Mouse (Mus musculus) hindbrain, embryonic 12.5 days (tissue): Measurements from ENCODE around the gene Nemp1. TPM values are rescaled to one million over a fixed set of nuclear protein-coding genes. Genes with fewer than 3 reads are reported as not detected.
A peak's percentile ranks its signal among the peaks of the same experiment; 100 is the strongest.

ENCODE experiments used
- ATAC-seq: fragments of 200-750 bp; cut with Nextera tagmentation; 2 replicates; pipeline ENCODE4 v1.8.0; 2017; ENCODE audit warnings: moderate TSS enrichment; ENCODE audit not compliant: low FRiP score
- H3K27ac ChIP-seq: fragments of 300-500 bp; sonication (generic); 2 replicates; pipeline ENCODE4 v1.5.1; 2016; ENCODE audit warnings: mild to moderate bottlenecking
- H3K27me3 ChIP-seq: fragments of 300-500 bp; sonication (generic); 2 replicates; pipeline ENCODE4 v1.6.1; 2016; ENCODE audit warnings: mild to moderate bottlenecking
- H3K36me3 ChIP-seq: fragments of 300-500 bp; sonication (generic); 2 replicates; pipeline ENCODE4 v1.6.1; 2016; ENCODE audit warnings: mild to moderate bottlenecking
- H3K4me1 ChIP-seq: fragments of 300-500 bp; sonication (generic); 2 replicates; pipeline ENCODE4 v1.6.1; 2016
- H3K4me2 ChIP-seq: fragments of 300-500 bp; sonication (generic); replicated peaks from 2 replicates; pipeline ENCODE4 v1.6.1; 2016; ENCODE audit warnings: mild to moderate bottlenecking
- H3K4me3 ChIP-seq: fragments of 300-500 bp; sonication (generic); 2 replicates; pipeline ENCODE4 v1.5.1; 2016; ENCODE audit warnings: mild to moderate bottlenecking
- H3K9ac ChIP-seq: fragments of 300-500 bp; sonication (generic); 2 replicates; pipeline ENCODE4 v1.6.1; 2016; ENCODE audit warnings: mild to moderate bottlenecking, moderate library complexity
- H3K9me3 ChIP-seq: fragments of 300-500 bp; sonication (generic); replicated peaks from 2 replicates; pipeline ENCODE4 v1.6.1; 2016; ENCODE audit warnings: mild to moderate bottlenecking
- WGBS: fragments of 180-500 bp; shearing (Covaris S2); methylation state at CpG from one replicate; pipeline ENCODE4 v1.1.7; 2016; 5-methylcytosine and 5-hydroxymethylcytosine counted together
- polyA plus RNA-seq: library from polyadenylated mRNA; unstranded; fragments of >200 nt; fragmentation: Nextera tagmentation; extraction: Ambion mirVana; gene quantifications from 2 replicates; pipeline ENCODE4 v1.2.1, GENCODE M21; 2016

Nemp1 gene
- polyA plus RNA-seq, 1 experiment from 2014 or later, result 8.9 TPM

DNA sequence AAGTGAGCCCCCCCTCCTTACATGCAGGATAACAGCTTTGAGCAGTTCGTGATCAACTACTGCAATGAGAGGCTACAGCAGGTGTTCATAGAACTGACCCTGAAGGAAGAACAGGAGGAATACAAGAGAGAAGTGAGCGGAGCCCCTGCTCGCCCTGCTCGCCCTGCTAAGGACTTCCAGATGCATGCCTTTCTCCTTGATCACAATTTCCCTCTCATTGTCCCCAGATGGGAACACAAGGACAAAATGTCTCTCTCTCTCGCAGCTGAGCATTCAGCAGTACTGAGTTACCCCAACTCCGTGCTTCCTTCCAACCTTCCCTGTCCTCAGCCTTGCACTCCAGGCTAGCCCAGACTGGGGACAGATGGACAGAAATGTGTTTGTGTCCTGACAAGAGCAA, 46.0 kb downstream of the Nemp1 start:
- Histone ChIP-seq H3K9ac (no peak overlapping the region), H3K9me3 (no peaks in the 10 kb centered on the region), H3K4me3 (no peak overlapping the region), H3K4me2 (no peak overlapping the region), H3K36me3 (no peaks in the 10 kb centered on the region), H3K27me3 (no peaks in the 10 kb centered on the region), H3K4me1 (no peaks in the 10 kb centered on the region), H3K27ac (no peak overlapping the region)
- ATAC-seq, result no peak
- WGBS, result 65% methylated on average over 6 of the region's 6 CpGs

DNA sequence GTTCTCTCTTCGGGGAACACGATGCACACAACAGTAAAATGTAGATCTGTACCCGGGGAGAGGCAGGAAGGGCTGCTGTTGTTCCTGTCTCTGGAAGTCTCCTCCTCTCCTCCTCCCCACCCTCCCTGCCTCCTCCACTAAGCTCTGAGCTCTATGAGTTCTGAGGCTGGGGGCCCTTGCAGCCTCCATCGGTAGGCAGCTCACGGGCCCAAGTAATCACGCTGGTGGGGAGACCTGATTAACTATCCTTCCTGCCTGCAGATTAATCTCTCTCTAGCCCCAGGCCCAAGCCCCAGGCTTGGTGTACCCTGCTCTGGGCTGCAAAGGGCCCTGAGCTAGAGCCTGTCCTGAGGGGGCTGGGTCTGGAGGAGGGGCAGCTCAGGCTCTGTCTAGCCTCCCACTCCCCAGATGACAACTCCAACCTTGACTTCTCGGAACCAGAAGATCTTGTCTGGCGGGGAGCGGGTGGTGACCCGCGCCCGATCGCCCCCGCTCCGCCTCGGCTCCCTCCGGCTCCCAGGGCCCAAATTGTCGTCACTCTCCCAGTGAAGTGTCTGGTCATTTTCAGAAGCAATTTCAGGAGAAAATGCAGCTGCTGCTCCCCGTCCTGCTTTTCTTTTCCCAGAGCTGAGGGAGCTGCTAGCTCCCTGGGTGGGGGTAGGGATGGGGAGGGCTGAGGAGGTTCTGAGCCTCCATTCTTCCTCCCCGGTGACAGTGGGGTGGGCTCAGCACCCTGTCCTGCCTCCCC, 55.1 kb downstream of the Nemp1 start:
- peak; percentile 69 for ATAC-seq
- WGBS, result 15% methylated on average over 20 of the region's 20 CpGs

DNA sequence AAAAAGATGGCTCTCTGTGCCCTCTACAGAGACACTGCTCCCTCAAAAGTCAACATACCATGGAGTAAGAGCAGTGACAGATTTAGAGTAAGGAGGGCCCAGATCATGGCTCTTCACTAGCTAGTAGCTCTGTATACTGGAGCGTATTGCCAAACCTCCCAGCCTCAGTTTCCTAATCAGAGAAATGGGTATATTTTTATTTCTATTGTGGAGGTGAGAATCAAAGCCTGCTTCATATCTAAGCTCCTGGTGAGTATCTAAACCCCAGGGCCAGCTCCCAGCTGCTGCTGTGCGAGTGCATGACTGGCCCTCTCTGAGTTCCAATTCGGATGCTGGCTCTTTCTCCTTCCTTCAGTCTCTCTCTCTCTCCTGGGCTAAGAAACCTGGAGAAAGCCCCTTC, 57.5 kb downstream of the Nemp1 start, which contains the start of gene Tac2:
Gene Tac2 (plus strand): TSS at position 301 of the 400 bp plus-strand sequence.
- no peak within 1 kb of the TSS for H3K4me2 ChIP-seq
- peaks cover 29% of the 10 kb centered on the region for H3K27me3 ChIP-seq
- H3K4me1 ChIP-seq, result peaks cover 18% of the 10 kb centered on the region
- H3K27ac ChIP-seq, result no peak within 1 kb of the TSS
- no peaks in the 10 kb centered on the region for H3K36me3 ChIP-seq
- 89% methylated on average over 3 of the region's 3 CpGs for WGBS
- H3K4me3 ChIP-seq, result no peak within 1 kb of the TSS
- no peak within 1 kb of the TSS for H3K9ac ChIP-seq
- ATAC-seq, result no peak
- H3K9me3 ChIP-seq, result no peaks in the 10 kb centered on the region

More for the DNA sequence above, 55.1 kb downstream of the Nemp1 start:
- Histone ChIP-seq H3K4me3 (no peak overlapping the region), H3K9me3 (no peaks in the 10 kb centered on the region), H3K9ac (peak overlapping the region; percentile 46; the same call in 1 of the 2 replicates), H3K4me1 (peaks cover 18% of the 10 kb centered on the region), H3K27me3 (peaks cover 17% of the 10 kb centered on the region), H3K27ac (peak overlapping the region; percentile 40; the same call in 1 of the 2 replicates), H3K36me3 (no peaks in the 10 kb centered on the region), H3K4me2 (peak overlapping the region; percentile 42)

DNA sequence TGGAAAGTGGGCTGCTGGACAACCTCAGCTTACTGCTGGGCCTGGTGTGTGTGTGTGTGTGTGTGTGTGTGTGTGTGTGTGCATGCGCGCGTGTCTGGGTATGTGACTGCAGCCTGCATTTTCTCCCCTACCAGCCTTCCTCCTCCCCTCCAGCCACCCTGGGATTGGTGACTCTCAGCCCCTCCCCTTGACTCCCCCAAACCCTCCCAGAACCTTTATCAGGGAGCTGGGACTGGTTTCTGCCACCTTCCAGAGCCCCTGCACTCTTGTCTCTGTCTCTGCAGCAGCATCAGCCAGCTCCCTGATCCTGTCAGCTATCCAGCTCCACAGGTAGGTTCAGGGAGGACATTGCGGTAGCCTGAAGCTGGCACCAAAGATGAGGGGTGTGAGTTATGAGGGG, 58.4 kb downstream of the Nemp1 start:
- Histone ChIP-seq H3K4me1 (peaks cover 18% of the 10 kb centered on the region), H3K4me2 (no peak overlapping the region), H3K27me3 (peaks cover 28% of the 10 kb centered on the region), H3K27ac (no peak overlapping the region), H3K36me3 (no peaks in the 10 kb centered on the region), H3K9ac (no peak overlapping the region), H3K4me3 (no peak overlapping the region), H3K9me3 (no peaks in the 10 kb centered on the region)
- ATAC-seq, result no peak
- 83% methylated on average over 4 of the region's 4 CpGs for whole genome bisulfite sequencing

- no peak overlapping the region for H3K27ac ChIP-seq
- H3K27me3 ChIP-seq, result peaks cover 13% of the 10 kb centered on the region; the same call in 1 of the 2 replicates
- no peak overlapping the region for H3K4me2 ChIP-seq
- no peak for ATAC-seq
- no peaks in the 10 kb centered on the region for H3K36me3 ChIP-seq
- H3K4me3 ChIP-seq, result no peak overlapping the region
- no peak overlapping the region for H3K9ac ChIP-seq
- H3K9me3 ChIP-seq, result no peaks in the 10 kb centered on the region
- peaks cover 9% of the 10 kb centered on the region for H3K4me1 ChIP-seq
- WGBS, result 77% methylated on average over 8 of the region's 8 CpGs
Observed at GRCm38 (mm10) chr10:127728437-127728836, 61.7 kb downstream of the Nemp1 start.

- Histone ChIP-seq H3K9me3 (no peaks in the 10 kb centered on the region), H3K36me3 (no peaks in the 10 kb centered on the region), H3K27me3 (peaks cover 13% of the 10 kb centered on the region; the same call in 1 of the 2 replicates), H3K9ac (no peak overlapping the region), H3K4me3 (no peak overlapping the region), H3K4me1 (peaks cover 9% of the 10 kb centered on the region), H3K4me2 (no peak overlapping the region), H3K27ac (no peak overlapping the region)
- ATAC-seq, result no peak
- WGBS, result 69% methylated on average over 11 of the region's 11 CpGs
Observed at GRCm38 (mm10) chr10:127730285-127730932, 63.7 kb downstream of the Nemp1 start.

DNA sequence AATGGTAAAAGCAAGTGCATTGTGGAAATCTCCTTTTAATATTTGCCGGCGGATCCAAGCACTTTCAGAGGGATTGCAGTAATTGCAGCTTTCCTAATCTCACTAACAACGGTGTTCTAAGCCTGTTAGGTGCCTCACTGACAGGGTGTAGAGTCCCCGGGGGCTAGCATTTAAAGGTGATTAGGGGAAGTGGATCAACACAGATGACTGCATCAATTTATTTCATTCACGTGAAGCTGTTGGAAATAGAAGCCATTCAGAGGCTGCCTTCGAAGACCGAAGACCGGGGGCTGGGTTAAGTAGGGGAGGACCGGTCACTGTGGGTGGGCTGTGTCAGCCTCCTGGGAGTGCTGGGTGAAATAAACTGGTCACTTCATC, 64.2 kb downstream of the Nemp1 start:
- no peaks in the 10 kb centered on the region for H3K36me3 ChIP-seq
- H3K4me1 ChIP-seq, result peaks cover 9% of the 10 kb centered on the region
- H3K27ac ChIP-seq, result no peak overlapping the region
- H3K4me3 ChIP-seq, result no peak overlapping the region
- 40% methylated on average over 9 of the region's 9 CpGs for WGBS
- ATAC-seq, result no peak
- H3K27me3 ChIP-seq, result peaks cover 13% of the 10 kb centered on the region; the same call in 1 of the 2 replicates
- no peak overlapping the region for H3K4me2 ChIP-seq
- H3K9ac ChIP-seq, result no peak overlapping the region
- H3K9me3 ChIP-seq, result no peaks in the 10 kb centered on the region

- no peak overlapping the region for H3K9ac ChIP-seq
- no peak for ATAC-seq
- no peaks in the 10 kb centered on the region for H3K9me3 ChIP-seq
- H3K4me3 ChIP-seq, result no peak overlapping the region
- 38% methylated on average over 5 of the region's 5 CpGs for WGBS
- no peaks in the 10 kb centered on the region for H3K36me3 ChIP-seq
- peaks cover 9% of the 10 kb centered on the region for H3K4me1 ChIP-seq
- no peak overlapping the region for H3K27ac ChIP-seq
- no peak overlapping the region for H3K4me2 ChIP-seq
- peaks cover 13% of the 10 kb centered on the region; the same call in 1 of the 2 replicates for H3K27me3 ChIP-seq
Observed at GRCm38 (mm10) chr10:127731397-127731796, 64.7 kb downstream of the Nemp1 start.

- WGBS, result 41% methylated on average over 5 of the region's 5 CpGs
- no peak overlapping the region for H3K9ac ChIP-seq
- ATAC-seq, result no peak
- H3K27me3 ChIP-seq, result no peaks in the 10 kb centered on the region
- peaks cover 12% of the 10 kb centered on the region for H3K4me1 ChIP-seq
- H3K36me3 ChIP-seq, result no peaks in the 10 kb centered on the region
- no peak overlapping the region for H3K27ac ChIP-seq
- no peak overlapping the region for H3K4me2 ChIP-seq
- H3K9me3 ChIP-seq, result no peaks in the 10 kb centered on the region
- no peak overlapping the region for H3K4me3 ChIP-seq
Observed at GRCm38 (mm10) chr10:127734434-127734833, 67.7 kb downstream of the Nemp1 start.

DNA sequence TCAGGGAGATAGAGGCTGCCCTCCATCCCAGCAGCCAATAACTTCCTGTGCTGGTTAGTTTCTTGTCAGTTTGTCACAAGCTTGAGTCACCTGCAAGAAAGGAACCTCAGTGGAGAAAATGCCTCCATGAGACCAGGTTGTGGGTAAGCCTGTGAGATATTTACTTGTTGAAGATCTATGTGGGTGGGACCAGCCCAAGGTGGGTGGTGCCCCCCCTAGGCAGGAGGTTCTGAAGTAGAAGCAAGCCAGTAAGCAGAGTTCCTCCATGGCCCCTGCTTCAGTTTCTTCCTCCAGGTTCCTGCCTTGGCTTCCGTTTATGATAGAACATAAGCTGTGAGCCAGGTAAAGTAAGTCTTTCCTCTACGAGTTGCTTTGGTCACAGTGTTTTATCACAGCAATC, 69.6 kb downstream of the Nemp1 start:
- no peaks in the 10 kb centered on the region for H3K27me3 ChIP-seq
- WGBS, result 79% methylated on average over 2 of the region's 2 CpGs
- H3K36me3 ChIP-seq, result peaks cover 1% of the 10 kb centered on the region
- no peak overlapping the region for H3K4me2 ChIP-seq
- ATAC-seq, result no peak
- no peak overlapping the region for H3K4me3 ChIP-seq
- no peaks in the 10 kb centered on the region for H3K9me3 ChIP-seq
- H3K4me1 ChIP-seq, result peaks cover 14% of the 10 kb centered on the region
- no peak overlapping the region for H3K9ac ChIP-seq
- H3K27ac ChIP-seq, result no peak overlapping the region

DNA sequence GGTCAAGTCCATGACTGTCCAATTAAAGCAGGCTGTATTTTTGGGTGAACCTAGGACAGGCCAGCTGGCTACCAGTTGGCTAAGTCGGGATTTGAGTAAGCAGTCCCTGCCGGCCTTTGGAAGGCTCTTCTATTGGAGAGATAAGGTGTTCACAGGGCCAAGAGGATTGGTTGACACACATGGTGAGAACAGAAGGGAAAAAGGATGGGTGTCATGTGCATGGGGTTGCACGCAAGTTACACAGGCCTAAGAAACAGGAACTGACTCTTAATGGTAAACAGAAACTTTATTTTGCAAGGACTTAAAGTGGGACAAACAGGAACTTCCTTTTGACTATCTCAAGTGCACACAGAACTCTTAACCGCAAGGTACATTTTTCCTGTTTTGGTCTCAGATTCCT, 70.2 kb downstream of the Nemp1 start:
- H3K9ac ChIP-seq, result no peak overlapping the region
- no peak overlapping the region for H3K4me3 ChIP-seq
- ATAC-seq, result no peak
- no peak overlapping the region for H3K27ac ChIP-seq
- no peaks in the 10 kb centered on the region for H3K27me3 ChIP-seq
- WGBS, result 77% methylated on average over 4 of the region's 4 CpGs
- peaks cover 8% of the 10 kb centered on the region for H3K36me3 ChIP-seq
- no peak overlapping the region for H3K4me2 ChIP-seq
- H3K9me3 ChIP-seq, result no peaks in the 10 kb centered on the region
- H3K4me1 ChIP-seq, result peaks cover 14% of the 10 kb centered on the region

- Histone ChIP-seq H3K4me3 (no peak overlapping the region), H3K36me3 (peaks cover 14% of the 10 kb centered on the region), H3K27me3 (no peaks in the 10 kb centered on the region), H3K9me3 (no peaks in the 10 kb centered on the region), H3K27ac (no peak overlapping the region), H3K4me2 (no peak overlapping the region), H3K9ac (no peak overlapping the region), H3K4me1 (peaks cover 14% of the 10 kb centered on the region)
- ATAC-seq, result no peak
- 25% methylated on average over 2 of the region's 2 CpGs for WGBS
Observed at GRCm38 (mm10) chr10:127737552-127737951, 70.9 kb downstream of the Nemp1 start.
